Mouse (Mus musculus): Measurements from ENCODE around the gene Col12a1.

DNA sequence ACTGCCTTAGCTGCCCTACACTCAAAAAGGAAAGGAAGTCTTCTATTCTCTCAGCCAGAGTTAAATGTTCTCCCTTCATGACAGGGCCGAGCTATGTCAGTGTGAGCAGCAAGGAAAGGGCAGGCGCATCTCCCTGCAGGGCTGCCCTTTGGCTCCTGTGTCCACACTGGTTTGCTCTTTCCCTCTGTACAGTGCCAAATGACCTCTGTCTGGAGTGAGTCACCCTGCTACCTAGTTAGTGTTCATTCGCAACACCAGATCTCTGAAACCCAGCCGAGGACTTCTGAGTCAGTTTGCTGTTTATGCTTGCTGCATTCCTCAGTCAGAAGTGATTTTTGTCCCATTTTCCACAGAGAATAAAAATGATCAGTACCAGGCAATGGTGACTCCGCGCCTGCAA lies 108.3 kb downstream of the Col12a1 start:
- TF ChIP-seq CTCF (IDR thresholded peaks at IDR 0.05; ENCODE audit: control insufficient read depth, insufficient read depth, insufficient read length) (no peak), USF1 (IDR thresholded peaks at IDR 0.05; ENCODE audit: low read depth) (no peak), MAX (IDR thresholded peaks at IDR 0.05) (no peak), MYOG (IDR thresholded peaks at IDR 0.05; ENCODE audit: control insufficient read depth, extremely low read depth, insufficient read length) (no peak), CEBPB (IDR thresholded peaks at IDR 0.05; ENCODE audit: low read depth) (peak; percentile 9), MYOD1 (IDR thresholded peaks at IDR 0.05; ENCODE audit: control insufficient read depth, insufficient read length, low read depth) (no peak), FOSL1 (IDR thresholded peaks at IDR 0.05; ENCODE audit: insufficient read depth, low read length, poor library complexity, severe bottlenecking) (peak; percentile 19)
